Mouse (Mus musculus) cerebellum, postnatal 10 days (tissue): ENCODE measurements around the gene Nudt2.
"Not testable (repeated sequence)": the region's sequence is repeated elsewhere in the genome, so short reads cannot be mapped to it uniquely, and the experiment has no call there.

ENCODE experiments used
- DNase-seq, 2 experiments: peaks; one replicate each; pipeline ENCODE4 v3.0.0; 2021; ENCODE audit warnings: mixed read lengths in 2 of 2

Gene Nudt2

DNA sequence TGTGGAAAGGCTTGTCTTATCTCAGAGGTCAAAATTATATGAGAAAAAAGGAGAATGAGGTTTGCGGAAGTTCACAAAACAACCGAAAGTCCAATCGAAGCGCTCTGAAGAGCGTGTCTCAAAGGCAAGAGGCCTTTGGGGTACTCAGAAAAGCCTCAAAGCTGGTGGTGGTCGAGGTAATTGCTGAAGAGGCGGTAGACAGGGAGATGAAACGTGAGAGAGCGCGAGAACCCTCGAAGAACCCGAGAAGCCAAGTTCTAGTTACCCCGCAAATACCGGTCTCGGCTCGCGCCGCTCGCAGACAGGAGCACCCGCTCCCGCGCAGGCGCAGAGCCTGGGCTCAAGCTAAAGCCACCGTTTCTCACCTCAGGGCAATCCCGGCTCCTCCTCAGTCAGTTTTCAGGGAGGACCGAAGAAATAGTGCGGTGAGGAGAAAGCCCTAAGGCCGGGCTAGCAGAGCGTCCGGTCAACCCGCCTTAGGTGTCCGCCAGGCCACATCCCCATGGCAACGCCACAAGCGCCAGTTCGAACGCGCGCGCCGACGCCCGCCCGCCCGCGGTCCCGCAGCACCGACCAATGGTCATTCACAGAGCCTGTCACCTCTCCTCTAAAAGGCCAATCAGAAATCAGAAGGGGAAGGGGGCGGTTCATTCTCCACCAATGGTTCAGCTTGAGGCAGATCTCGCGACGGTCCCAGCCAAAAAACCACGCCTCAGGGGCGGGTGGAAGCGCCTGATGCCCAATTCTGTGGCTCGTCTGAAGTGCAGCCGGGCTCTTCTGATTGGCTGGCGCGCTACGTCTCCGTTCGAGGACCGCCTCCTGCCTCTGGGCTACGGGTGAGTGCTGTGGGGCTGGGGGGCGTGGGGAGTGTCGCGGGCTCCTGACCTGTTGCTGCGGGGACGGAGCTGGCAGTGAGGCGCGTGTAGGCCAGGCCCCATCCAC lies at the start of gene Nudt2, which contains the start of gene Kif24:
Gene Nudt2 (plus strand): TSS at position 807 of the 942 bp plus-strand sequence.
Gene Kif24 (minus strand): TSS at position 543 of the 942 bp plus-strand sequence.
- DNase-seq, result peak; percentile 98 to 99

DNA sequence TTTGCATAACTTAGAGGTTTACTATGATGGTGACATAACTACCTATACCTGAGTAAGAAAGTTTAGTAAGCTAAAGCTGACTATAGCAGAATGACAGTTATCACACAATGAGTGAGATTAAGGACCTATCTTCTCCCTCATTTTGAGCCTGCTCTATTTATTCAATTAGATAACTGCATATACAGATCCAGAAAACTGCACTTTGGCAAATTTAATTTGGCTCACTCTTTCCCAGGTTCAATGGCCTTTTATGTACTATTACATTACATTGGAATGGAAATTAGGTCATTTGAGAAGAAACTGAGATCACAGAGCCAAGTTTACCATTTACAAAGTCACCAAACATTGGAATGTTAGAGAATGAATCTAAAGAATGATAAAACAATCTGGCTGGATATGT lies 48.0 kb upstream of the Nudt2 start:
- no peak for DNase-seq

DNA sequence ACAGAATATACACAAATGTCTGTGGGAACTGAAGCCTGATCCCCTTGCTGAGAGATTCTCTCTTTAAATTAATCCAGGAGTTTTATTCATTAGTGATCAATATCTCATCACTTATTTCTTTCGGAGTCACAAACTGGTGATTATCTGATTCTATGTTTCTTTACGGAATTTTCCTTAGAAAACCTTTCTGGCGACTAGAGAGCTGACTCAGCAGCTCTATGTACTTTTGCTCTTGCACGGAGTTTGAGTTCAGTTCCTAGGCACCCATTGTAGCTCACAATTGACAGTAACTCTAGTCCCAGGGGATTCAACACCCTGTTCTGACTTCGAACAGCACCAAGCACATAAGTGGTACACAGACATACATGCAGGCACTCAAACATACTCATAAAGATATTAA lies 26.0 kb upstream of the Nudt2 start:
- DNase-seq, result no peak

DNA sequence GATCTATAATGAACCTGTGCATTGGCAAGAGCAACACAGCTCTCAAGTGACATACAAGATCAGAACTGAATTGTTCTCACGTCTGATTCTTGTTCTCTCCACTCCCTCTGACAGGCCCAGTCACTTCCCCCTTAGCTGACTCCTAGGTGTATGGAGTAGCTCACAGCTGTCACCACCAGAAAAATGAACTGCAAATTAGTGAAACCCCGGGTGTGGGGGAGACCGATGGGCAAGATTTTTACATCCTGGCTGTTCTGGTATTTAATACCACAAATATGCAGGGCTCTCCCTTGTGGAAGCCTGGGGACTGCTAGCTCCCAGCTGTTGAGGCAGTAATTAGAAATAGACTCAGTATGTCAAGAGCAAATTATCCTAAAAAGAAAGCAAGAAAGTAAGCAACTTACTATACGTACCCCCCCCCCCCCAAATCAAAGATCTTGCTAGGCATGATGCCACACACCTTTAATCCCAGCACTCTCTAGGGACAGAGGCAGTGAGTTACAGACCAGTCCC lies 22.1 kb upstream of the Nudt2 start:
- no peak for DNase-seq

DNA sequence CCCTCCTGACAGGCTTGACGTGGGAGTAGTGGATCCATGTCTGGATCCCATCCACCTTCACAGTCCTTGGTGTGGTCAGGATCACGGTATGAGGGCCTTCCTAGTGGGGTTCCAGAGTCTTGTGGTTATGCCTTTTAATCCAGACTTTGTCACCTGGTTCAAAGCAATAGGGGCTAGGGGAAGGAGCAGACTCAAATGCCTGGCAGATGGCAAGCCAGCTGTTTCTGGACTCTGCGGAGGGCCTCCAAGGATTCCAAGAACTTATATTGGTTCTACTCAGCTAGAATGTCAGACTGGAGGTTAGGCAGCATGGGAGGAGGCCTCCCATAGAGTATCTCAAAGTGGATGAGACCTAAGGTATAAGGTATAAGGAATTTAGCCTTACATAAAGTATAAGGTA lies 17.4 kb upstream of the Nudt2 start:
- no peak for DNase-seq

DNA sequence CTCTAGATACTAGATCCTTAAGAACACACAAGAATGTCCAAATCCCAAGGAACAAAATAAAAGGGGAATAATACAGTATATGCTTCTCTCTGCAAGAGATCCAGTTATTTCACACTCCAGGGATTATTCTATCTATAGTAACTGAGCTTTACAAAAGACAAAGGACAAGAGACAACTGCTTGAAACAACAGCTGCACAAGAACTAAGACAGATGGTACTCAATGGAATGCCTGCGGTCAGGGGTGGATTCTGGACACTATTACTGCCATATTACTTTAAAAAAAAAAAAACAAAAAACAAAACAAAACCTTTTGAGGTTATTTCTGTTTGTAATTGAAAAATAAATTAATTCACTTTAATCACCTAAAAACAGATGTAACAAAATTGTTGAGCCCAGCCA lies 4.3 kb upstream of the Nudt2 start:
- no peak for DNase-seq

DNA sequence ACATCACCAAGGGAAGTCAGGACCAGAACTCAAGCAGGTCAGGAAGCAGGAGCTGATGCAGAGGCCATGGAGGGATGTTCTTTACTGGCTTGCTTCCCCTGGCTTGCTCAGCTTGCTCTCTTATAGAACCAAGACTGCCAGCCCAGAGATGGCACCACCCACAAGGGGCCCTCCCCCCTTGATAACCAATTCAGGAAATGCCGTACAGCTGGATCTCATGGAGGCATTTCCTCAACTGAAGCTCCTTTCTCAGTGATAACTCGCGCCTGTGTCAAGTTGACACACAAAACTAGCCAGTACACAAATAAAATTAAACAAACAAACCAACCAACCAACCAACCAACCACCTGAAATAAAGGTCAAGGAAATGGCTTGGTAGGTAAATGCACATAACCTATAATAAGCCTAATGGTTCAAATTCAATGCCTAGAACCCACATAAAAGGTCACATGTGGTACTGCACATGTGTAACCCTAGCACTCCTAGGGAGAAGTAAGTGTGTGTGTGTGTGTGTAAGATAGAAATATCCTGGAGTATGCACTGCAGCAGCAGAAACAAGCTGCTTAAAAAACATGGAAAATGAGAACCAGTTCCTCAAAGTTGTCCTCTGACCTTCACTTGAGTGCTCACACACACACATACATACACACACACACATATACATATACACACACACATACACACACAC lies 1.8 kb upstream of the Nudt2 start:
- DNase-seq, result not testable (repeated sequence)

DNA sequence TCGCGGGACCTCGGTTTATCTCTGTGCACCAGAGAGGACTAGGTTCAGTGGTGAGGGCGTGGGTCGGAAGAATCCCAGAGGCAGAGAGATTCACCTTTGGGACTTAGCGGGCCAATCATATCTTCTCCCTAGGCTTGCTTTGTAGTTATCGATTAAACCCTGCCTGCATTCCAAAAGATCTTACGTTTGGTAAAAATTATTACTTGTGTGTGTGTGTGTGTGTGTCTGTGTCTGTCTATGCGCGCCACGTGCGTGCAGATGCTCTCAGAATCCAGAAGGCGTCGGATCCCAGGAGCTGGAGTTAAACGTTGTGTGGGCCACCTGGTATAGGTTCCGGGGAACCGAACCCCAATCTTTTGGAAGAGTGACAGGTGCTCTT lies 325 bp downstream of the Nudt2 start:
- no peak for DNase-seq

DNA sequence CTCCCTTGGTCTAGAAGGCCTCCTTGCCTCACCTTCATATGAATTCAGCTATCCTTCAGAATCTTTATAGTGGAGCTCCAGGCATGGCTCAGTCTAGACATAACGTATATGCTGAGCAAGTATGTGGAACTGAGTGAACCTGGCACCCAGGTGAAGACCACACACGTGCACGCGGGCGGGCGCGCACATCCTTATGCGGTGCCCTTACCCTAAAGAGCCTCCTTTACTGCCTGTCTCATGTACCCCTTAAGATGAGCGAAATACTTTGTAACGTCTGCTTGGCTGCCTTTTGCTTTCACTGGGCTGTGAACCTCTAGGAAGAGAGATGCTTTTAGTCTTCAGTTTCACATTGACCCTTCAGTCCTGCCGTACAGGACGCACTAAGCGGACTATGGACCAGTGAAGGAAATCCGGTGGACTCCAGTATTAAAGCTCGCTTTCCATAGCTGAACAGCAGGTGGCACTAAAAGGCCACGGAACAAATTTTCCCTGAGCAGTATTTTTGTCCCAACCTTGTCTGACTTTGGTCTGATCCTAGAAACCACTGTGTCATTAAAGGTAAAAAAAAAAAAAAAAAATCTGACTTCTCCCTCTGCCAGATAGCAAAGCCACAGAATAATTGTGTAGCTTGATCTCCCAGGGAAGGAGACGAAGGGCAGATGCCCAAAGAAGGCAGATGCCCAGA lies 3.6 kb downstream of the Nudt2 start:
- DNase-seq, result peak; percentile 83 to 86

DNA sequence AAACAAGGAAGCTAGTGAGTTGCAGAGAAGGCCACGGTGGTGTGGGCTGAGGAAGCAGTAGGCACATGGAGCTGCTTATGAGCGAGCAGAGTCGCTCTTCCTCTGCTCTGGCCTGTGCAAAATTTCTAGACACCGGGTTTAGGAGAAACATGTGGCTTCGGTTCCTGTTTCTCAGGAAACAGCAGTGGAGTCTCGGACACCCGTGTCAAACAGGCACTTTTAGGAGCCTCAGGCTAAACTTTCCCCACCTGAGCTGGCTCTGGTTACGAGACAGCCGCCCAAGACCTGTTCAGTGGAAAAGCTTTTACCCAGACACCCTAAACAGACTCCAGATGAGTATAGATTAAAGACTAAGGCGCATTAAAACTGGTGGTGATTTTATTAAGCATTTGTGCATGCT lies 4.2 kb downstream of the Nudt2 start:
- DNase-seq, result no peak

DNA sequence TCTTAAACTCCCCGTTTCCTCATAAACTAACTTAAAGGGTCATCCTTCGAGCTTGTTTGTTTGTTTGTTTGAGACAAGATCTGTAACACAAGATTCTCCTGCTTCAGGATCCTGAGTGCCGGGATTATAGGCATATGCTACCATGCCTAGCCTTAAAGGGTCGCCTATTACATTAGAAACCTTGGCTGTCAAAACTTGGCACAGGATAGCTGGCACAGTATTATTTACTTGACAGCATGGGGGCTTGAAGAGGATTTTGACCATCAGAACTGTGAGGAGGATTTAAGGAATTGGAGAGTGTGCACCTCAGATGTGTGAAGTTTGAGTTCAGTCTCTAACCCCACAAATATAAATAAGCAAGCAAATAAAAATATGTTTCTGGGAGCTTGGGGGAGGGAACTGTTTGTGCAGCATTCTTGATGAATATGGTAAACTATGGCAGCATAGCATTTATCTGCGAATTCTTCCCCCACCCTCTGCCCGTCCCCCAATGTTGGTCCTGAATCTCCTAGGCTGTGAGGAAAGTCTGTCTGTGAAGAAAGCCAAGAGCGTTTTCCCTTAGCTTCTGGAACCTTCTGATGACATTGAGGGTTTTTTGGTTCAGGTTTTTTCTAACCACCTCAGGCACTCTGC lies 5.2 kb downstream of the Nudt2 start:
- peak; percentile 66 for DNase-seq

DNA sequence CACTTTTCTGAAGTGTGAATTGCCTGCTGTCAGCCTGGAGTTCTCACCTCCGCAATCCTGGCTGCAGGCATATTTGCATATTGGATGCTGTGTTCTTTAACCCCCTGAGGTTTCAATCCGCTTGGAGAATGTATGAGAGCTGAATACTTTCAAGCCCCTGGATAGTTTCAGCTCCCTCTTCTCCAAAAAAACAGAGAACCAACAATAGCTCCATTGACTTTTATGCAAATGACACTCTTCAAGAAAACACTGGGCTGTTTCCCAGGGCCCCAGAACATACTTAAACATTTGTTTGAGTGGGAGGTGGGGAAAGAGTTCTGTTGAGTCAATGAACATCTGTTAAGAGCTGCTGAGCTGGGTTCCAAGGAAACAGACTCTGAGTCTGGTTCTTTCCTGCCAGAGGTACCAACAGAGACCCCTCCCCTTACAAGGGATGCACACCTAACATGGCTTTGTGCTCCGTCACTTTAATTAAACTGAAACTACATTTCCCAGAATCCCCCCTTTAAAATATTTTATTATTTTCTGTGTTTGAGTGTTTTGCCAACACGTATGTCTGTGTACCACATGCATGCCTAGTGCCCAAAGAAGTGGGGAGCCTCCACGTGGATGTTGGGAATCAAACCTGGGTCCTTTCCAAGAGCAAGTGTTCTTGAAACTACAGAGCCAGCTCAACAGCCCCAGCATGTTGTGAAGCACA lies 5.9 kb downstream of the Nudt2 start:
- DNase-seq, result peak; percentile 69 to 73

DNA sequence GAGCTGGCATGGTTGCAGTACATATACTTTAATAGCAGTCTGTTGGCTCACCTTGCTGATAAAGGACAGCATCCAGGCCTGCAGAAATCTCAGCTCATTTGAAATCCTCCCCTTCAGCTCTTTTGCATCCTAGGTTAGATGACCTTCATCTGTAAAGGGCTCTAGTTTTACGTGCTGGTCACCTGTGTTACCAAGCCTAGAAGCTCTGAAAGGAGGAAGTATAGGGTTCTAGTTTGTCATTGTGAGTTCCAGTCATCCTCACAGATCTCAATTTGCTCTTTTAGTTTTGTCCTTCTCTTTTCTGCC lies 6.4 kb downstream of the Nudt2 start:
- no peak for DNase-seq

DNA sequence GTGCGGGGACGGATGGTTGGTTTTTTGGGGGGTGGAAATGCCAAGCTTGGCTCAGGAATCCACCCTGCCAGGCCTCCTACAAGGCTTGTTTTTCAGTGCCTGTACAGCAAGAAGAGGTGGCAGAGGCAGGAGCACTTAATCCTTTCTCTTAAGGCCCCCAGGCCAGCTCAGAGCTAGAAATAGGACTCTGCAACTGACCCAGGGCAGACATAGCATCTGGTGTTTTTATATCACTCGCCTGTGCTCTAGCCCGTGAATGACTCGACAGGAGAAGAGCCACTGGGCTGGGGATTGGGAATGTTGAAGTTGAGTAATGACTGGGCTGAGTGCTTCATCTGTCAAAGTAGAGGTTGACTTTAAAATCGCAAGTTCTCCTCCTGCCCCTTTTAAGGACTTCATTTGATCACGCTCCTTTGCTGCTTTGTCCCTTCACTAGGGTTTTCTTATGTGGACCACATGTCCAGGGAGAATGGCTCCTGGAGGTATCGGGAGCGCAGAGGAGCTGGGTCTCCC lies 12.8 kb downstream of the Nudt2 start:
- no peak for DNase-seq

DNA sequence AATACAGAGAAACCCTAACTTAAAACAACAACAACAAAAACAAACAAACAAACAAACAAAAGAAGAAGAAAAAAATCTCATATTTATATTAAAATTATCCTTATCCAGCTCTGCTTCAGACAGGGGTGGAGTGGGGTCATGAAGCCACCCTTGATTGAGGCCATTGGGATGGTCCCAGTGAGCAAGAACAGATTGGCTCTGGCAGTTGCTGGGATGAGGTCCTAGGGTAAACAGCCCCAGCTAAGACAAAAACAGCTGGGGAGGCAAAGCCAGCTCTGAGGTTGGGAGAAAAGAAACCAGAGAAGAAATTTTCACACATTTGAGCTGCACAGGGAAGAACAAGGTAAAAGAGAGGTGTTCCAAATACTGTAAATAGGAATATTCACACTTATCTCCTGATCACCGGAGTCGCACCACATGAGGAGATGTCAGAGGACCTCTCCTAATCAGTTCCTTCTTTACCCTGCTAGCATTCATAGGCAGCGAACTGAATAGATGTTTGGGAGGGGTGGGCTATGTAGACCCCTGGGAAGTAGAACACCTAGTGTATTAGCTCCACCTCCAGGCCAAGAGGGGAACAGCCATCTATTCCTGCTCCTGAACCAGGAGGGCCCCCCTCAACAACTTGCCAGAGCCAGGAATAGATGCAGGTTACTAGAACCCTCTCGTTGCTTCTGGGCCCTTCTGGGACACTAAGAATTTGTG lies 14.0 kb downstream of the Nudt2 start:
- DNase-seq, result no peak

DNA sequence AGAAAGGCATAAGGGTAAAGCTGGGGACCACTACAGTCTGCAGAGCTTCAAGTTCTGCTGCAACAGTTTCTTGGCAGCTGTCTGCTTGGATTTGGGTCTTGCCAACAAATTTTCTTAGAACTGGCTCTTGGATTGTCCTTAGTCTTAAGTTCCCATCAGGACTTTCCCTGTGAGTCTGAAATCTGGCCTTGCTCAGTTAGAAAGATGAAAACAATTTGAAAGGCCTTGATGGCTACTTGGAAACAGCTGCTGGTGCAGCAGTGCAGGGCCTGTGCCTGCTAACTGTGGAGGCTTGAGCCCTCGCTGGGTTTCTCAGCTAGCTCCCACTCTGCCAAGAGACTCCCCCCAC lies 14.5 kb downstream of the Nudt2 start:
- no peak for DNase-seq

DNA sequence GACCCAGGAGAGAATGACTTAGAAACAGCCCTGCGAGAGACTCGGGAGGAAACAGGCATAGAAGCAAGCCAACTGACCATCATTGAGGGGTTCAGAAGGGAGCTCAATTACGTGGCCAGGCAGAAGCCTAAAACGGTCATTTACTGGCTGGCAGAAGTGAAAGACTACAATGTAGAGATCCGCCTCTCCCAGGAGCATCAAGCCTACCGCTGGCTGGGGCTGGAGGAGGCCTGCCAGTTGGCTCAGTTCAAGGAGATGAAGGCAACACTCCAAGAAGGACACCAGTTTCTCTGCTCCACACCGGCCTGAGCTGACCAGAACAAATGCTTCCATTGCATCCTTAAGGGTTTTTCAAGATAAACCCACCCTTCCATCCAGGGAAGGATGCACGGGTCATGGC lies 15.3 kb downstream of the Nudt2 start:
- peak; percentile 62 to 72 for DNase-seq

DNA sequence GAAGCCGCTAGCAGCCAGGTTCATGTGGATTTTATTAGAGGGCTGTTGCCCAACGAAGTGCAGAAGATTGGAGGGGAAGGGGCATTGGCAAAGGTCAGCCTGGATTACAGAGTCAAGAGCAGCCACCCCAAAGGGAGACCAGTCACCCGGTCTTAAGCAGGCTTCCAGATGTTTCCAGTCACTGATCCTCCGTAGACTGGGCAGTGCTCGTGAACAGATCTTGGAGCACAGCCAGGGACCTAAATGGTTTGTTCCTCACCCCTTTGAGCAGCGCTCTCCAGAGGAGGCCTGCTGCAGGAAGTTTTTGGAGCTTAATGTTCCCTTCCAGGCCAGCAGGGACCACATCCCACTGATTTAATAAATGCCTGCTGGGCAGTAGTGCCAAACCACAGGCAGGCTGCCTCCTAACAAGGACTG lies 16.7 kb downstream of the Nudt2 start:
- DNase-seq, result peak in 1 of 2 experiments; percentile 43

DNA sequence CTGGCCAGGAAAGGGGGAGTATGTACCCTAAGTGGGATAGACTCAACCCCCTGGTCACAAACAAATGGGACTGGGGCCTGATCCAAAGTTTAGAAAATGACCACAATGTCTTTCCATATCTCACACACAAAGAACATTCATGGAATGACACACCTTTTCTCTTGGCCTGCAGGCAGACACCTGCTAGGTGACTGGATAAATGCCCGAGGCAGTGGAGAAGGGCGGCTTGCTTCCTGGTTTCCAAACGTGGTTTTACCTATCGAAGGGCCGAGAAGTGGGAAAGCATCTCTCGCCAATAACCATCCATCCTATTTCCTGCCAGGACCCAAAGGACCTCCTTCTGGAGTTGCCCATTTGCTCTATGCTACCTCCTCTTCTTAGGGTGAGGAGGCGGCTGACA lies 28.0 kb downstream of the Nudt2 start:
- peak; percentile 65 to 74 for DNase-seq

DNA sequence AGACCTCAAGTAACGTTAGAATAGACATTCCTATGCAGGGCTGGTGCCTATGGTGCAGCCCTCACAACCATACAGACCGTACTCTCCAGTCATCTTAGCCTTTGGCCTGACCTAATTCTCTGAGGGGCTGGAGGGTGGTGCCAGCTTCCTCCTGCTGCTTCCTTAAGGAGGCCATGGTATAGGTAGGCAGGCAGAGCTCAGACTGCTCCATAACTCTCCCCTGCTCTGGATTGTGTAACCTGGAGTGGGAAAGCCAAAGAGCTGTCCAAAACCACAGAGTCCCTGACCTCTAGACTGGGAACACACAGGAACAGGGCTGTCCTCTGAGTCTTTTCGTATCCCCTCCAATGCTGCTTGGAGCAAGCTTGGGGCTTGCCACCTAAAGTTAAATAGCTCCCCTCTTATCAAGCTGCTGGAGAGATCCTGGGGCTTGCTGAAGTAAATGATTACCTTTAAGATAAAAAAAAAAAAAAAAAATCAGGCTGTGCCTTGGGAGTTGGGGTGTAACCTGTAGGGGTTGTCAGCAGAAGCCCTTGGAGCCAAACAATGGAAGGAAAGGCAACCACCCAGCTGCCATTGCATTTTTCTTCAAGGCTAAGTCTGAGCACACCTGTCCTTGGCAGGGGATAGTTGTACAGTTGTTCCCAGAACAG lies 28.6 kb downstream of the Nudt2 start:
- DNase-seq, result no peak

DNA sequence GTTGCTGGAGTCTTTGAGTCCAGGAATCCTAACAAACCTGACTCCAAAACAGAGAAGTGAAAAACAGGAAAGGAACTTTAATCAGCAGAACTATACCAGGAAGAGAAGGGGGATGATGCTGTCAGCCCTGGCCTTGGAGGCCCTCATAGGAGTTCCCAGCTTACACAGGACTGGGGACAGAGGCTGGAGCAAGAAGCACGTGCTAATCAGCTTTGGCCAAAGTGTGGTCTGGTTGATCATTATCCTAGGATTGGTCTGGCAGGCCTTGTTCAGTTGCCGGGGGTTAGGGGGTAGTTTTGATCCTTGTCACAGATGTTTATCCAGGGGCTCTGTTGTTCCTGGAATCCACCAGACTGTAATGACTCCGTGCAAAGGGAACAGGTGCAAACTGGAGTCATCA lies 29.4 kb downstream of the Nudt2 start:
- no peak for DNase-seq
